Mouse (Mus musculus) cerebellum, adult (tissue): Measurements from ENCODE around the gene Zcchc24.

ENCODE experiments used
- ATAC-seq: cut with Nextera tagmentation; 2 replicates; pipeline ENCODE4 v1.9.2; 2017; ENCODE audit warnings: mild to moderate bottlenecking, moderate library complexity, mixed read lengths; ENCODE audit not compliant: insufficient number of reproducible peaks, low FRiP score, low TSS enrichment

The Zcchc24 gene

DNA sequence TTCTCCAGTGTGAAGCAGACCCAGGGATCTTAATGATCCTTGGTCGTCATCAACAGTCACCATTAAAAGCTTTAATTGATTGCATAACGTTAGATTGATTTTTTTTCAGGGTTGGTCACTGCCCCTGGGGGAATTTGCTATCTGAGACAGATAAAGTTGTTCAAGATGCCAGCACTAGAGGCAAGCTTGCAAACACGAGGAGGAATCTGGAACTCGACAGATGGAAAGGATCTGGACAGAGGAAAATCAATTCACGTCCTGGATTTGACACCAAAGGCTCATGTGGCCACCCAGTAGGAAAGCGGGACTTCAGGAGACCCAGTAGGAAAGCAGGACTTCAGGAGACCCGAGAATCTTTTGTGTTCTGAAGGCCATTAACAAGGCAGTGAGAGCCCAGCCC is 14.4 kb upstream of the Zcchc24 start:
- no peak for ATAC-seq

DNA sequence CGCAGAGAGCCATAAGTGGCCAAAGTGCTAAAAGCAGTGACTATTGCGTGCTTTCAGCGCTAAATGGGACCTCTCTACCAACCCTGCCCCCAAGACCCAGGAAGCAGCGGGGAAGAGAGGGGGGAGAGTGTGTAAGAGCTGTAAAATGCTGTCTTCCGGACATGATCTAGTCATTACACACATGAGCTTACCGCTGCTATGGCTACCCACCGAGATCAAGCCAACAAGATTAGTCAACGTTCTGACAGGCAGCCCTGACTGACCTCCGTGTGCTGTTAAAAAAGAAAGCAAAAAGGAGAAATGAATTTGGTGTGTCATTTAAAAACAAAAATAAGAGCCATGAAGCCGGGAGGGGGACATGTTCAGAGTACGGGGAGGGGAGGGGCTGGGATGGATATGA is 11.8 kb upstream of the Zcchc24 start:
- no peak for ATAC-seq

DNA sequence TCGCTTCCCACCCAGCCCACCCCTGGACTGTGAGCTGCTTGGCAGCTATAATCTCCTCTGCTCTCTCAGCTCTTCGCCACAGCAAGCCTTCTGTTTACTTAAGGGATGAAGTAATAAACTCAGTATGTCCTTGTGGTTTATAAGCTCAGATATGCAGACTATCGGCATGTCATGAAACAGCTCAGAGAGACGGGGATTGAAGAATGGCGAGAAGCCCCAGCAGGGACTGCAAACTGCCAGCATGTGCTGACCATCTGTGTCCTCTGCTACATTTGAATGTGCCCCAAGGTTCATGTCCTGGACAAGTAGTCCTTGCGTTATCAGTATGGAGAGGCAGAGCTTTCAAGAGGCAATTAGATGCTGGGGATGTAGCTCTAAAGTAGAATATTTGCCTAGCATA is 7.5 kb upstream of the Zcchc24 start:
- no peak; the same call in 1 of the 2 replicates for ATAC-seq

DNA sequence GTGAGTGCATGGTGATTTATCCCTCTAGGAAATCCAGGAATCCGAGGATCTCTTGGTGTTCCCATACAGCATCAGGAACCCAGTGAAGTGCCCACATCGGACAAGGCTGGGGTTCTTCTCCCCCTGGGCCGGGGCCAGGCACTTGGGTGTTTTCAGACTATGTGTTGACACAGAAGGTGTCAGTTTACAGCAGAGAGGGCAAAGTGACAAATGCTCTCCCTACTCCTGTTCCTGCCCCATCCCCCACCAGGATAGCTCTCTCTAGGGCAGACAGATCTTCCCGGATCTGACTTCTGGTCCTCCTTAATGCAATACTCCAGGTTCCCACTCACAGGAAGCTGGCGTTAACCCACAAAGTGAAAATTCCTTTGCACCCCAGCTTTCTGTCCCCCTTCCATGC is 5.3 kb upstream of the Zcchc24 start:
- ATAC-seq: no peak

DNA sequence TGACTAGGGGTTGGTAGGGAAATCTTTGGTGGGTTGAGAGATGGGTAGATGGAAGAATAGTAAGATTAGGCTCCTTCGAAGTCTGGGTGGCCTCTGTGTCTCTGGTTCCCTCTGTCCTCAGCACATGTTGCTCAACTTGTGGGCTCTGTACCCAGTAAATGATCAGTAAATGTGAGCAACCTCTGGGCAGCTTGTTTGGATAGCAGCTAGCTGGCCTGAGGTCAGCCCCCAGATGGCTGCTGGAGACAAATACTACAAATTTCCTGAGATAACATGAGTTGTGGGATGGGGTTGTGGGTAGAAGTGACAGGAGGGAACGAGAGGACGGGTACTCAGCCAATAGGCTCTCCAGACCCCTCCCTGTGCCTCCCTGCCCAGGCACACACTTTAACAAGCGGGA is 4.2 kb upstream of the Zcchc24 start:
- no peak for ATAC-seq

DNA sequence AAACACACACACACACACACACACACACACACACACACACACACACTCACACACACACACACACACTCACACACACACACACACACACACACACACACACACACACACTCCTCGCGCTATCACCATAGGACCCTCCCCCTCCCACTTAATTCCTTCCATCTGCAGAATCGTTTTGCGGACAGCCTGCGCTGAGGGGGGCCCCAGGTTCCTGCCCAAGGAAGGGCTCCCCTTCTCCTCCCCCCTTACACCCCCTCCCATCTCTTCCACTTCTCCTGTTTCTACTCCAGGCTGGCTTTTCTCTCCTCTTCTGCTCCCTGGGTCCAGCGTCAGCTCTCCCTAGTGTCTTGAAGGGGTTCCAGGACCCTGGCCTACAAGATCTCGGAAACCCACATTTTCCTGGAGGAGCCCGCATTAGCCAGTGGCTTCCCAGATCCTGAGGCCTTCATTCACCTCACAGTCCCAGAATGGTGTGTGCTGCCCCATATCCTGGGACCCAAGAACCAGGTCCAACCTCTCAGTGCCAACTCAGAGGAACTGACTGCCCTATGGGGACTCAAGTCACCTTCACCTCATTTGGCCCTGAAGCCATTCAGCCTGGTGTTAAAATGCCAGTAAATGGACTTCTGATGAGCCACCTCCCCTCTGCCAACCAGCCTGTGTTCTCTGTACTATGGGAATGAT is 927 bp upstream of the Zcchc24 start:
- no peak for ATAC-seq

DNA sequence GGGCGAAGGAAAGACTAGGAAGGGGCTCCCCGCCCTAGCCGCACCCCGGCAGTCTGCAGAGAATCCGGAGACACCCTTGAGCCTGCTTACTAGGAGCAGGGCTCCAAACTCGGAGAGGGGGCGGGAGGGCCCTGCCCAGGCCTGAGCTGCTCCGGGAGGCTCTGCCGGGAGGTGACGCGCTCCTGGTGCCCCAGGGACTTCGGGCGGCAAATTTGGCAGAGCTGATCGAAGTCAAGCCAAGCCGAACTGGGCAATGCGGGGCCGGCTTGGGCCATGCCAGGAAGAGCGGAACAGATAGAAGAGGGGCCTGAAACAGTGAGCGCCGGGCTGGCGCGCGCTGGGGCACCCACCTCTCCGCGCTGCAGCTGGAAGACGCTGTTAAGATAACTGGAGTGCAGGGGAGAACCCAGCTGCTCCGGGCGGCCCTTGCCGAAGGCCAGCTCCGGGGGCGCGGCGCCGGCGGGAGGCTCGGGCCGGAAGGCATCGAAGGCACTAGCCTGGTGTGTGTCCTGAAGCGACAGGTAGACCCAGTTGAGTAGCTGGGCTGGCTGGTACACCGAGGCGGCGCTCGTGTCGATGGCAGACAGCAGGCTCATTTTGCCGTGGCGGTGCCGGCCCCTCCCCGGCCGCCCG is 462 bp downstream of the Zcchc24 start:
- peak; percentile 34; the same call in 1 of the 2 replicates for ATAC-seq

DNA sequence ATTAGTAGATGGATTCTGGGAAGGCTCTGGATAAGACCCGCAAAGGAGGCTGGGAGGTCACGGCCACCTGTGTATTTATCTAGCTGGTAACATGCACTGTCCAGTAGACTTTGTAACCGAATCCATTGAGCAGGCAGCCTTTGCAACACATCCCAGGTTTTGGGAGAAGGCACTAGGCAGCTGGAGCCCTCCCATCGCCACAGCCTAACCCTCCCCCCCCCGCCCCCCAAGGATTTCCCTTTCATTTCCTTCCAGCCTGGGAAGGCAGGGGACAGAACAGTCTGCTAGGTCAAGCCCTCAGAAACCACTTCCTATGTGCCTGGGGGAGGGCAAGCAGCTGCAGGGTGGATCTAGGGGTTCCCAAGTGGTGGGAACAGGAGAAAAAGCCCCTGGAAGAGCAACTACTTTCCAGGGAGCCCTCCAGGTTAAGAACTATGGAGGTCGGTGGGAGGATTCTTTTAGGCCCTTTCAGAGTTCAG is 1.1 kb downstream of the Zcchc24 start:
- no peak for ATAC-seq

DNA sequence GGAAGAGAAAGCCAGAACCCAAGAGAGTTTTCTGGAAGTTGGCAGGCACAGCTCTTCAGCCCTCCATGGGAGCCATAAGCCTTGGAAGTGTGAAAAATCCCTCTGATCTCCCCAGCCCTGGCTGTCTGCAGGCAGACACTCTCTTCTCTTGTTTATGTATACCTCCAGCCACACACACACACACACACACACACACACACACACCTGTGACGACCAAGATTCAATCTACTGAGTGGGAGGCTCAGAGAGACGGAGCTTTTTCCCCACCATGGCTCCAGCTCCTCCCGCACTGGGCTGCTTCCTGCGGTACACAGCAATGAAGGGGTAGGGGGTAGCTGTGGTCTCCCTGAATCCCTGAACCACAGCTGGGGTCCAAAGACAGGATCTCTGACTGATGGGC is 2.4 kb downstream of the Zcchc24 start:
- ATAC-seq: no peak

DNA sequence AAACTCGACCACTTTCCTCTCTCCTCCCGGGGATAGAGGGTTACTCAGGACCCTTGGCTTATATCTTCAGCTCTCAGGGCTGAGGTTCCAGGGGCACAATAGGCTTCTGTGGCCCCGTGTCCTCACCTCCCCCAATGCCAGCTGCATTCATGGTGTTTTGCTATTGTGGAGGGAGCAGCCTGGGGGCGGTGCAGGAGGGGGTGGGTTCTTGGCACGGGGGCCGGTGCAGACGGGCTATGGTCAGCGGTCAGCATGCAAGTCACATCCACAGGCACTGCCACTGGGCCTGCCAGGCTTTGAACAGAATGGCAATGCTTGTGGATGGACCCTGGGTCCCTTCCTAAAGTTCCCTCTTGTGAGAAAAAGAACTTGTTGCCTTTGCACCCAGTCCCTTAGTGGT is 2.9 kb downstream of the Zcchc24 start:
- no peak for ATAC-seq

DNA sequence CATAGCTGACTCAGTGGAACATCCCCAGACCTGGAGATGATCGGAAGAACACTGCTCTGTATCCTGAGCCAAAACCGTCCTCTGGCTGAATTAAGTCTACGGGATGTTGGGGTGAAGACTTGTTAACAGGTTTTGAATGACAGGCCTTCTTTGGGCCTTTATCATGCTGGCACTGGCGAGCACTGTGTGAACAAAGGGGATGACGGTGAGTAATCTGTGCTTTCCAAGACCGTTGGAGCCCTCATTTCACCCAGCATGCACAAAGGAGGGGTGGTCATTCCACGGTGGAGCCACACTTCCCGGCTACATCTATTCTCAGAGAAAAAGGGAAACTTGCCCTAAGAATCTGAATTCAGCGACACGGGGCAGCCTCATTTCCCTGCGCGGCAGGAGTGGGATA is 3.7 kb downstream of the Zcchc24 start:
- ATAC-seq: no peak

DNA sequence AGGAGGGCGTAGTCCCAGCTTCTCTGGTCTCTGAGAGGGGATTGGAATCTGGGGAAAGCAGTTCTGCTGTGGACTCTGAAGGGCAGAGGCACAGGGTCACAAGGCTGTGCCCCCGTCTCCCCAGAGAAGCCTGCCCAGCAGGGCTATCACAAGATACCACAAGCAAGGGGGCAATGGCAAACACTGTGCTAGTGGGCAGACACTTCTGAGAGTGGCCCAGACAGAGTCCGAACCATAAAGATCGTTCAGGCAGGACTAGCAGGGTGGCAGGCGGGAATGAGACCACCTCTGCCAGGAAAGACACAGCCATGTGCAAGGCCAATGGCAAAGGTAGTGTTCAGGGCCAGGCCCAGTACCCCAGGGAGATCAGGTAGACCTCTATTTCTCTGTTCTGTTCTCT is 7.7 kb downstream of the Zcchc24 start:
- ATAC-seq: no peak

DNA sequence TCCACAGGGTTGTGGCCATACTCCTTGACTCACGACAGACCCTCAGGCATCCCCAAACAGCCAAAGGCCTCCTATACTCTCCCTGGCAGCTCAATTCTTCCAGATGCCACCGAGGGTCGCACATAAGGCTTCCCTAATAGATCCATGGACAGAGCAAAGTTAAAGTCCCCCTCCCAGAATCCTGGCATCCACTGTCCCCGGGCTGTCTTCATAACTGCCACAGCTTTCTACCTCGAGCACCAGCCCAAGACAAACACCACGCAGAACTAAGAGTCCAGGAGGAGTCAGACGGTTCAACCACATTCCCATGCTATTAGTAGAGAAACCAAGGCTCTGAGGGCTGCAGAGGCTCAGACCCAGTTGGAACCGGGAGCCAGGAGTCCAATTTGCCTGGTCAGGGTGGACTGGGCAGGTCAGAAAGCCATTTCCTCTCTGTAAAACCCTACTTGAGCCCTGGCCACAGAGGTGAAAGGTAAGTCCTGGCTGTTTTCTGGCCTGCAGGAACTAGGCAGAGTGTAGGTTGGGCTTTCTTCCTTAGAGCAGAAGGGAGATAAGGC is 8.8 kb downstream of the Zcchc24 start:
- no peak for ATAC-seq

DNA sequence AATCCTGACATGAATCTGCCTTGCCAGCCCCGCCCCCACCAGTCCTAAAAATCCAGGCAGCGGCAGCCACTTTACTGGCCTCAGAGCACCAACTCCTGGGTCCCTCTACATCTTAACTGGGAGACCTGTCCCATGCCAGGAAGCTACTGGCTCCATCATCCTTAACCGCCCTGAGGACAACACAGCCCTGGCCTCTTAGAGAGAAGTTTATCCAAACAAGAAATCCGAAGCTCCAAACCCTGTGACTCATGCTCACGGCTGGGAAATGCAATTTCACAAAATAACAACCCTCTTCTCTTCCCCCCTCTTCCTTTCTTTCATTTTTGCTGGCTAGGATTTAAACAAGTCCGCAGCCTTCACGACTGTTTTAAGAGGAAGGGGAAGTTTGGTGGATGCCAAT is 9.3 kb downstream of the Zcchc24 start:
- ATAC-seq: no peak

DNA sequence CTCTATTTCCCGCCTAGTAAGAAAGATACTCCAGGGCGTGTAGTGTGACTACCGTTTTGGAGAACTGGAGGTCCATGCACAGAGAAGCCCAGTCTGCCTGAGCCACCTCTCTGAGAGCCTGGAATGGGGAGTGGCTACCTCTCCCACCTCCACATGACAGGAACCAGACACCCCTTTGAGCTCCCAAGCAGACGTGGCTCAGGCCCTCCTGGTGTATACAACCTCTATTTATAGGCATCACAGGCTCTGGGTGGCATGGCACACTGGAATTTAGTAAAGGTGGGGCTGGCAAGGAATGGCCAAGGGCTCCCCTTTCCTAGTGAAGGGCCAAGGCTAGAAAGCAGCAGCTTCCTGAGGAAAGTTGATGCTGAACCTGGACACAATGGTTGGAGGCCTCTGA is 10.9 kb downstream of the Zcchc24 start:
- no peak for ATAC-seq

DNA sequence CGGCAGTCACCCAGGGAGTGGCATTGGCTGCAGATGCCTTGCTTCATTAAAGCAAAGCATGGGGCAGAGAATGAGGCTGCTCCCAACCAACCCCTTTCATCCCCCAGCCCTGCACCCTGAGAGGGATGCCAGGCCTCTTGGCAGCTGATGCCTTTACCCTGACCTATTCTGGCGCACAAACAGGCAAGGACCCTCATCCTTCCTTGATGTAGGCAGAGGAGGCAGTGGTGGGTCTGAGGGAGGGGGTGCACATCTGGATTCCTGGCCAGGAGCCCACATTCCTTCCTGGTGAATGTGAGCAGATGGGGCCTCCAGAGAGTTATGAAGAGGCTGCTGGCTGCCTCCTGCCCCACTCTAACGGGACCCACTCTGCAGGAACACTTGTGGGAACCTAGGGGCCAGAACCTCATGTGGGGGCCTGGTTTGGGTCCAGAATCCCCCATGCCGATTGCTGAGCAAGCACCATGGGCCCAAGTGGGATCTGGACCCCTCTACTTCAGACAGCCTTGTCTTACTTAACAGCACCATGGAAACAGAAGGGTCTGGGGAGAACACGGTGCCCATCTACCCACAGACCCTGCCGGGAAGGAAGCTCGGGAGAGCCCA is 12.4 kb downstream of the Zcchc24 start:
- ATAC-seq: no peak

DNA sequence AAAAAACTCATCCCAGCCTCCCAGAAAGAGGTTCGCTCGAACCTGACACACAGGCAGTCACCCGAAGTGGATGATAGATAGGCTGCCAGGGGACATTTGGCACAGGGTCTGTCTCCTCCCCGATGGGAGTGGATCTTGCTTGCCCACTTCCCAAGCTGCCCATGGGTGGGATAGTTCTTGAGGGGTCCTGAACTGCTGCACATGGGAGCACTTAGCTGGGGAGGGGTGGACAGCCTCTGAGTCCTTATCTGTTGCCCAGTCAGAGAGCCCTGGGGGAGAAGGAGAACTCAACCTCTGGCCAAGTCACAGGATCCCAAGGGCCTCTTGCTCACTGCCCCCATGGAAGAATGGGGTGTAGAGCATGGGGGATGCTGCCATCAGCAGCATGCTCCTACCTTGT is 13.3 kb downstream of the Zcchc24 start:
- ATAC-seq: no peak

DNA sequence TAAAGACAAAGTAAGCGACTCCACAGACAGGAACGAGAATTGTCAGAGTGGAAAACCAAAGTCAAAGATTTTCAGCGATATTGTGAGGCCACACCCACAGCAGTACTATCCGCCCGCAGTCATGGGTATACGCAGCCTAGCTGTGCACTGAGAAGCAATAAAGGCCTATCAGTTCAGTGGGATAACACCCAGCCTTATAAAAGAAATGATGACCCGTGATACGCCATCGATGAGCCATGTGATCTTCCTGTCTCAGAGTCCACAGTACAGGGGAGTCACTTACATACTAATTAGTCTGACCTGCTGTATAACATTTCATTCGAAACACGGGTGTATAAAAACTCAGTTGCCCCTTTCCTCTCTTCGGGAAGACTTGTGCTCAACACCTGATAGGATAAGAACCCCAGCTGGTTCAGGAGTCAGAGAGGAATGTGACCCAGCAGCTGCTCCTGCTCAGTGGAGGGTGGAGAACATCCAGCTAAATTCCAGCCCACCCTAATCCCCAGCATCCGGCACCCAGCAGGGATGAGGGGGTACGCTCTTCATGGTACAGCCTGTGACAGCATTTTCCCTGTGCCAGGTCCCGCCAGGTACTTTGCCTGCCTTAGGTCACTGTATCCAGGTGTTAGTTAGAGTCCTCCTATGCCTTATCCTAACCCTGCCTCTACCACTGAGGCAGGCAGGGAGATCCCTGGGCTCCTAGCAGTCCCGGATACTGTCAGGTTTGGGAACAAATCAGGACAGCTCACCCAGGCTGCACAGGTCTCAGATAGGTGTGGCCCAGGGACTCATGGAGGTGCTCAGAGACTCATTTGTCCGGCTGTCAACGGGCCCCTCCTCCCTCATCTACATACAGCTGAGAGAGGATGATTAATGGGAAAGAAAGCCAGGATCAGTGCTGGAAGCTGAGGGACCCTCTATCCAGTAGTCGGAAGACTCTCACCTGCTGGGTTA is 14.0 kb downstream of the Zcchc24 start:
- no peak for ATAC-seq

DNA sequence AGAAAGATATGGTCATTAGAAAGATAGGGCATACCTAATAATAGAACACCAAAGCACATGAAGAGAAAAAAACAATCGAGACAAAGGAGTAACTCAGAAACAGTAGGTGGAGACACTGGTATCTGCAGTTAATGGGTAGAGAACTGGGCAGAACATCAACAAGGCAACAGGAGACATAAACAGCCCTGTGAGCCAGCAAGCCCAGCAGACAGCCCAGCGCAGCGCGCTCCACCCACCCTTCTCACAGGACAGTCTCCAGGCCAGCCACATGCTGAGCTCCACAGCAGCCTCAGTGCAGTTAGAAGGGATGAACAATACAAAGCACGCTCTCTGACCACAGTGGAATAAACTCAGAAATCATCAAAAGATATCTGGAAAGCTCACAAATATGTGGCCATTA is 15.8 kb downstream of the Zcchc24 start:
- no peak for ATAC-seq

DNA sequence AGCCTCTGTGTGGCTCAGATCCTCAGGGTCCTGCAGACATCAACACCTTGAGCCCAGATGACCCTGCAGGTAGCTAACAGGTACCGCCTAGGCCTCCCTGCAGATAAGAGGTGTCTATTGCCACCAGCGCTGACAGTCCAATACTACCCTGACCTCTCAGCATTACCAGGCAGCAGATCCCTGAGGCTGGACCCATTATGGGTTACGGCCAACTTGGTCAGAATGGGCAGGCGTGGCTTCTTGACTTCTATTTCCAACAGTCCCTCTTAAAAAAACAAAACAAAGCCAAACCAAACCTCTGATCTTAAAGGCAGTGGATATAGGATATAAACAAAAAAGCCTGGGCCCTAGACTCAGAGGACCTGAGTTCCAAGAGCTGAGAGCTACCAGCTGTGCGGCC is 17.8 kb downstream of the Zcchc24 start:
- no peak for ATAC-seq
